Mouse (Mus musculus) ES-Bruce4 (cell line): ENCODE results near the gene Arih2. TPM values are rescaled to one million over a fixed set of nuclear protein-coding genes. Genes with fewer than 3 reads are reported as not detected.
A peak's percentile ranks its signal among the peaks of the same experiment; 100 is the strongest.

ENCODE experiments used
- H3K27ac ChIP-seq: 2 replicates; pipeline ENCODE4 v1.5.1; 2012; ENCODE audit warnings: low read length, inconsistent platforms; ENCODE audit not compliant: insufficient read depth
- H3K27me3 ChIP-seq: 2 replicates; pipeline ENCODE4 v1.6.1; 2012; ENCODE audit warnings: mild to moderate bottlenecking, low read length, inconsistent platforms; ENCODE audit not compliant: control insufficient read depth, poor library complexity, insufficient read depth, severe bottlenecking
- H3K36me3 ChIP-seq: 2 replicates; pipeline ENCODE4 v1.6.1; 2012; ENCODE audit warnings: inconsistent platforms, mild to moderate bottlenecking, low read length, moderate library complexity; ENCODE audit not compliant: control insufficient read depth, poor library complexity, insufficient read depth, severe bottlenecking
- H3K4me1 ChIP-seq: one replicate; pipeline ENCODE4 v1.8.1; 2011; ENCODE audit warnings: low read length; ENCODE audit not compliant: control insufficient read depth, insufficient read depth
- H3K4me3 ChIP-seq: 2 replicates; pipeline ENCODE4 v1.5.1; 2011; ENCODE audit warnings: low read depth, mild to moderate bottlenecking, low read length
- H3K9ac ChIP-seq: 2 replicates; pipeline ENCODE4 v1.6.1; 2012; ENCODE audit warnings: low read depth, mild to moderate bottlenecking, inconsistent platforms; ENCODE audit not compliant: poor library complexity, severe bottlenecking
- H3K9me3 ChIP-seq: replicated peaks from 2 replicates; pipeline ENCODE4 v1.6.1; 2012; ENCODE audit warnings: mild to moderate bottlenecking, low read length, inconsistent platforms; ENCODE audit not compliant: control insufficient read depth, poor library complexity, insufficient read depth, severe bottlenecking
- CTCF ChIP-seq: IDR thresholded peaks from one replicate; pipeline ENCODE4 v1.8.1; 2011; ENCODE audit warnings: low read depth, low read length
- EP300 ChIP-seq: IDR thresholded peaks from 2 replicates; pipeline ENCODE4 v1.6.1; 2011; ENCODE audit warnings: low read depth, low read length; ENCODE audit not compliant: insufficient read depth
- POLR2A ChIP-seq: IDR thresholded peaks from one replicate; pipeline ENCODE4 v1.8.1; 2011; ENCODE audit warnings: low read length; ENCODE audit not compliant: insufficient read depth
- polyA plus RNA-seq: library from polyadenylated mRNA; stranded (reverse); fragments of >200 nt; gene quantifications from 2 replicates; pipeline ENCODE4 v1.2.4, GENCODE M21; 2011; ENCODE audit warnings: low read depth; ENCODE audit not compliant: missing spikeins, insufficient read depth, insufficient read length

Gene Arih2
- polyA plus RNA-seq, 1 experiment, result 131 TPM

DNA sequence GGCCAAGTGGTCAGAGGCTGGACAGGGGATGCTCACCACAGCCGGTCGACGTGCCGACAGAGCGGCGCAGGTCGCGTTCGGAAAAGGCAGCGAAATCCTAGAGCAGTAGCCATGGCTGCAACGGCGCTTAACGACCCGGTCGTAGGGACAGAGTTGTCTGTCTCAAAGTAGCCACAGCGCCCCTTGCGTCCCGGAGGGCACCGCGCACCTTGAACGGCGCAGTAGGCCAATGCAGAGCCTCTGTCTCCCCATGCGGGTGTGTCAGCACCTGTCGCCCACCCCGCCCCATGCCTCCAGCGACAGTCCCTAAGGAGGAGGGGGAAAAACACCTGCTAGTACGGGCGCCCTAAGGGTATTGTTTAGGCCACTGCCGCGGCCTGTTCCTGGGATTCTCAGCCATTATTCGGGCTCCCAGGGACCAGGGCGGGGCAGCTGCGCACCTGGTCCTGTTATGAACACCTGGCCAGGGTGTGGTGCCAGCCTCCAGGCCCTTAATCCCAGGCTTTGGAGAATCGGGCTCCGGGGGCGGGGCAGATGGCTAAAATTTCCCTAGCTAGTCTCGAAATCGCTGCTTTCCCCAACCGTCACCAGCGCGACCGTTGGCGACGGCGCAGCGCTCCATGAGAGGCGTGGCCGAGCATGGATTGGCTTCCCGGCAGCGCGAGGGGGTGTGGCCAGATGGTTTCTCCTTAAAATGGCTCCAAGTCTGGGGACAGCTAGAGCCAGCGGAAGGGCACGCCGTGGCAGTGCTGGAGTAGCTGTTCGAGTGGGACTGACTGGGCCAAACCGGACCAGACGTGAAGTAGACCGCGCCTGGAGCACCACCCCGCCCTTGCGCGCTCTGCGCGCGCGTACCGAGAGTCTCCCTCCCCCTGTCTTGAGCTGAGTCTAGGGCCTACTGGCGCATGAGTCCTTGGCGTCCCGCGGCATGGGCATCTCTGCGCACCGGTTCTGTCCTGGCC, 82.1 kb downstream of the Arih2 start, which contains the start of gene Ndufaf3:
TSS of gene Ndufaf3 (minus strand) at position 620 of the 962 bp plus-strand sequence.
- H3K9ac ChIP-seq, result peak within 1 kb of the TSS; percentile 69
- no peaks in the 10 kb centered on the region for H3K9me3 ChIP-seq
- no peaks in the 10 kb centered on the region for H3K27me3 ChIP-seq
- H3K4me1 ChIP-seq, result no peaks in the 10 kb centered on the region
- peak within 1 kb of the TSS; percentile 91 for H3K27ac ChIP-seq
- H3K36me3 ChIP-seq, result peaks cover 35% of the 10 kb centered on the region
- H3K4me3 ChIP-seq, result peak within 1 kb of the TSS; percentile 85
- peak; percentile 97 for TF ChIP-seq POLR2A
- TF ChIP-seq CTCF, result peak; percentile 88
- TF ChIP-seq EP300, result peak; percentile 87

DNA sequence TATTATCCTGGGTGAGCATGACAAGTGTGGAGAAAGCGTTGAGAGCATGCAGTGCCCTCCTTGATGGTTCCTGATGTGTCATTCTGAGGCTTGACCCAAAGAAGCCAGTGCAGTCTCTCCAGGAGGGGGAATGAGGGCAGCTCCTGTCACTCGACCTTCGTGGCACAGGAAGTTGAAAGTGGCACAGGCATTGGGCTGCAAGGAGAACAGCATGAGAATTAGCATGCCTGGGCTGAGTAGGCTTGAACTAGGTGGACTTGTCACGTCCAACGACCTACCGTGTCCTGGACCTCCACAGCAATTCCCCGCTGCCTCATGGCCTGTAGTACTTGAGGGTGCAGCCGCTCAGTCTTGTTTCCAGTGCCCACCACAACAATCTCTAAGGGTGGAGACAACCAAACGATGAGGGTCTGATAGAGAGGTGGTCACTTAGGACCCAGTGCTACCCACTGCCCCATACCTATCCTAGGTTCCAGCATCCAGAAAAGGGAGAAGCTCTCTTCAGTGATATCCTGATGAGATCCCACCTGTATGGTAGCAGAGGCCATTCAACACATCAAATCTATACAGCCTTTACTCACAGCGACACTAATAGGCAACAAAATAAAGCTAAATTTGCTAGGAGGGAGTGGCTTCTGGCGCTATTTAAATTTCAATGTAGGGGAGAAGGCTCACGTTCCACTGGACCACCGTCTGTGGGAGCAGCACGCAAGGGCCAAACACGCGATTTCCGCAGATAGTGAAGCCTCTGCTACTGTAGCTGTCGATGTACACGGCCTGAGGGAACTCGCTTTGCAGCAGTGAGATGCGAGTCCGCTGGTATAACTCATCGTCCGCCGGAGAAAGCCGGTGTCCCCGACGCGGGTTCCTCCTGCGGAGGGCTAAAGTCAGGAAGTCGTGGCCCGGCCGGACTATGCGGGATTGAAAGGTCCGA, 83.0 kb downstream of the Arih2 start:
- Histone ChIP-seq H3K27ac (peak overlapping the region; percentile 54), H3K4me3 (peak overlapping the region; percentile 85), H3K36me3 (peaks cover 39% of the 10 kb centered on the region), H3K27me3 (no peaks in the 10 kb centered on the region), H3K9me3 (no peaks in the 10 kb centered on the region), H3K4me1 (no peaks in the 10 kb centered on the region), H3K9ac (peak overlapping the region; percentile 69)
- TF ChIP-seq EP300 (no peak), CTCF (no peak), POLR2A (no peak)

DNA sequence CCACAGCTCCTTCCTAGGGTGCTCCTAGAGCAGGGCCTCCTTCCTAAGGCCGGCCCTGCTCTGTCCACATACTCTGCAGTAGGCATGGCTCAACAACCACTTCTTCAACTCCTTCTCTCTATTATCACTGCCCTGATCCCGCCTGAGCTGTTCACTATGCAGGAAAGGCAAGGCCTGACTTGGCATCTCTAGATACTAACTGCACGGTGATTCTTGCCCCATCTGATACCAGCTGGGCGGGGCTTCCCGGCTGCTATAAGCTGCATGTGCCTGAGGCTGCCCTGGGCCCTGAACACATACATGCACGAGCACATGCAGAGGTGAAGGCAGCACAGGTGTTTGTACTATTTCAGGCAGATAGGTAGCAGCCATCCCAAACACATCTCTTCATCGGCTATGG, 85.1 kb downstream of the Arih2 start:
- H3K4me1 ChIP-seq, result no peaks in the 10 kb centered on the region
- H3K27me3 ChIP-seq, result no peaks in the 10 kb centered on the region
- peaks cover 44% of the 10 kb centered on the region for H3K36me3 ChIP-seq
- no peaks in the 10 kb centered on the region for H3K9me3 ChIP-seq
- TF ChIP-seq CTCF (no peak), POLR2A (no peak), EP300 (no peak)
- no peak overlapping the region for H3K9ac ChIP-seq
- H3K27ac ChIP-seq, result no peak overlapping the region
- no peak overlapping the region for H3K4me3 ChIP-seq

DNA sequence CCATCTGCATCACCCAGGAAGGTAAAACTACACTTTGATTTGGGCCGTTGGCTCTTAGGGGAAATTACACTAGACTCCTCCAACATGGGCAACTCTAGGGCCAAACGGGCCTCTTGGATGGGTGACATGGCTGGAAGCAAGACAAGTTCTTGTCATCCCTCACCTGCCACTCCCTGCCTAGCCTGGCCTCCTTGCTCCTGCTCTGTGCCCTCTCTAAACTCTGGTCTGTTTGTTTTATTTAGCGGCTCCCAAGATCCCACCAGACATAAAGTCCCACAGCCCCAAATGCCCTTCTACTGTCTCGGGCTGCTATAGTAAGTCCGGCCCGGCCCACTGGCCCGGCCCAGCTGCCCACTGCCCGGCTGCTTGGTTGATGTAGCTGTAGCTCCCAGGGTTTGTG, 85.5 kb downstream of the Arih2 start:
- H3K27ac ChIP-seq, result no peak overlapping the region
- H3K27me3 ChIP-seq, result no peaks in the 10 kb centered on the region
- no peaks in the 10 kb centered on the region for H3K4me1 ChIP-seq
- no peak overlapping the region for H3K9ac ChIP-seq
- peaks cover 49% of the 10 kb centered on the region for H3K36me3 ChIP-seq
- no peak overlapping the region for H3K4me3 ChIP-seq
- H3K9me3 ChIP-seq, result no peaks in the 10 kb centered on the region
- TF ChIP-seq POLR2A, result no peak
- no peak for TF ChIP-seq EP300
- TF ChIP-seq CTCF, result no peak

DNA sequence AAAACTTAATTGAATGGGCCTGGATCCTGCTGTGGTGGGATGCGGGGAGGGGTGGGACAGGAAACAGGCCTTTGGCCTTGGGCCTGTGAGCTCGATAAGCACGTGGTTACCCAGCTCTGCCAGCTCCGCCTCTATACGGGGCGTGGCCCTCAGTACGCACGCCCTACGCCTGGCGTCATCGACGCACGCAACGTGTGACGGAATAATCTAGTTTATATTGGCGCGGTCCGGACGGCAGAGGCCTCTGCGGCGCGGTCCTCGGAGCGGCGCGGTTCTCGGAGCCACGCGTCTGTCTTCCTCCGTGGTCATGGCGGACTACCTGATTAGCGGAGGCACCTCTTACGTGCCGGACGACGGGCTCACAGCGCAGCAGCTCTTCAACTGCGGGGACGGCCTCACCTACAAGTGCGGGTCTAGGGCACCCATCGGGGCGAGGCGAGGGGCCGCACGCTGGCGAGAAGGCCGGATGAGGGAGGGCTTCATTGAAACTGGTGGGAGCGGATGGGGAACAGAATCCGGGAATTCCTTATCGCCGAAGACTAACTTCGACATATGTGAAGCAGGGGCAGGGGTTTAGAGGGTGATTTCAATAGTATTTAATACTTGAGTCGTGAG, 88.9 kb downstream of the Arih2 start, which contains the start of gene Impdh2:
TSS of gene Impdh2 (plus strand) at position 60 of the 615 bp plus-strand sequence.
- Histone ChIP-seq H3K4me3 (peak within 1 kb of the TSS; percentile 100), H3K9ac (peak within 1 kb of the TSS; percentile 88), H3K27ac (peak within 1 kb of the TSS; percentile 3; the same call in 1 of the 2 replicates), H3K36me3 (peaks cover 72% of the 10 kb centered on the region), H3K9me3 (no peaks in the 10 kb centered on the region), H3K4me1 (no peaks in the 10 kb centered on the region), H3K27me3 (no peaks in the 10 kb centered on the region)
- TF ChIP-seq EP300, result peak; percentile 62; the same call in 1 of the 2 replicates
- TF ChIP-seq CTCF, result no peak
- peak; percentile 80 for TF ChIP-seq POLR2A
